Mouse (Mus musculus) large intestine, adult 2 months (tissue): ENCODE results near the gene Gm17268. TPM values are rescaled to one million over a fixed set of nuclear protein-coding genes. Genes with fewer than 3 reads are reported as not detected.
A peak's percentile ranks its signal among the peaks of the same experiment; 100 is the strongest.

Experiments
- DNase-seq: peaks from one replicate; pipeline ENCODE4 v3.0.0-alpha.2; 2012; ENCODE audit warnings: low read depth, low spot score
- WGBS: fragments of 180-500 bp; shearing (Covaris S2); methylation state at CpG from one replicate; pipeline ENCODE4 v1.1.7; 2018; 5-methylcytosine and 5-hydroxymethylcytosine counted together
- polyA plus RNA-seq: library from polyadenylated mRNA; depleted of rRNA; stranded (reverse); fragments of >200 nt; gene quantifications from 2 replicates; pipeline ENCODE4 v1.2.3, GENCODE M21; 2012; rRNA removed

Gene Gm17268
- polyA plus RNA-seq = not detected in 2 replicates

DNA sequence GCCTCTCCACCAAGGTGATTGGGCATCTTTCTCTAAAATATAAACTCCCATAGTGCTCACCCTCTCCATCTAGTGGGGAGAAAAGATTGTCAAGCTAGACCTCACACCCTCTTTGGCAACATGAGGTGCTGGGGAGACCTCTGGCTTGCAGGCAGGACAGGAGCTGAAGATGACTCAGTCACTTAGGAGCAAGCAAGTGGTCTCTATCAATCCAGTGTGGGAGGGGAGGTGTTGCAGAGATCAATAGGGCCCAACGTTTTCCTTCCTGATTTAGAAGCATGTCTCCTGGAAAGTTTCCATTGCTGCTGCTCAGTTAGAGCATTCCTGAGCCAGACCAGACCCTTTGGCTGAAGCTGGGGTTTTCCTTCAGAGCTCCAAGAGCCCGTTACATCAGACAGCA, at the start of gene Gm17268:
Gene Gm17268 (minus strand): TSS at position 28 of the 400 bp plus-strand sequence.
- no peak for DNase-seq
- WGBS = 16% methylated on average over 2 of the region's 2 CpGs

DNA sequence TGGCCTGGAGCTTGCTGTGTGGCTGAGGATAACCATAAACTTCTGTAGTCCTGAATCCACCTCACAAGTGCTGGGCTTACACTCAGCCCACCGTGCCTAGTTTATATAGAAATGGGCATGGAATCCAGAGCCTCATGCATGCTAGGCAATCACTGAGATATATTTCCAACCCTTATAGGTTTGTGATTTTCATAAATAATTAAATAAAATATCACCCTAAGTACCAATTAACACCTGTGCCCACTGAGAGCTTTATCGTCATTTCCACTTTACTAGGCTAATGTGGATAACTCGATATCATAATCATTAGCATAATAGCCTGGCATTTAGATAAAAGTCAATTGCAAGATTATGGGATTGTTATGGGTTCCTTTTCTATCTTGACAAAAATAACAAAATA, 46.0 kb upstream of the Gm17268 start:
- no peak for DNase-seq
- WGBS = 91% methylated on average over 3 of the region's 3 CpGs

DNA sequence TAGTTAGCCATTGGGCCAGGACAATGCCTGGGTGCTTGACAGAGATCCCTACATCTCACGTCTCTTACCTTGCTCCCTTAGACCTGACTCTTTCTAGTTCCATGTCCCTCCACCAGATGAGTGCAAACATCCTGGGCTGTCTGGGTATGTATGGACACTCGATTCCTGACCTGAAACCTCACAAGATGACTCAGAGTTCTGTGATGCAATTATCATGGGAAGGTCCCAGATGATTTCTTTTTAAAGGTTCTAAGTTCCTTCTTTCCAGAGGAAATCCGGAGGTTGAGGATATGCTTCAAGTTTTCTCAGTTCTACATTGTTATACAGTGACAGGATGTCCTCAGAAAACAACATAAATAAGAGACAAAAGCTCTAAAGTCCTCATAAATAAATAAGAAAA, 42.5 kb upstream of the Gm17268 start:
- no peak for DNase-seq
- 64% methylated on average over 3 of the region's 3 CpGs for WGBS

DNA sequence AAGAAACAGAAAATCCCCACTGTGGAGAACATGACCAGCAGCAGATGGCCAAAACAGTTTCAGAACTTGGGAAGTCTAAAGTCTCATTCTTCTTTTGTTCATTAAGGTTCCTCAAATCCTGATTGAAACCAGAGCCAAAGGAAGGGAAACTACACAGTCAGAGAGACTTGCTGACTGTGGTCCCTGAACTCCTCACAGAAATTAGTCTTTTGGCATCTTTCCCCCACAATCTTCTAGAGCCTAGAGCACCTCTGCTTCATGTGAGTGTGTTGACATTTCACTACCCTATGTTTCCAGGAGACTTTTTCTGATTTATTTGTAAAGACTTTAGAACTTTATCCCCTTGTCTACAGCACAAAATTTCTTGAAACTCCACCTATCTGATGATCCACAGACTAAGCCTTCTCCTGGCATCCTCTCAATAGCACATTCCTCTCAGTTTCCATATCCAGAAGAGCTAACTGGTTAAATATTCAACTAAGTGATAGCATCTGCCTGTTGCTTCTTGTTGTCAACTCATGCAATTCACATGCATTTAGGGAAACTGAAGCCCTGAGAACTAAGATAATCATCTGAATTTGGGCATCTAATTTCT, 39.9 kb upstream of the Gm17268 start:
- DNase-seq = no peak

DNA sequence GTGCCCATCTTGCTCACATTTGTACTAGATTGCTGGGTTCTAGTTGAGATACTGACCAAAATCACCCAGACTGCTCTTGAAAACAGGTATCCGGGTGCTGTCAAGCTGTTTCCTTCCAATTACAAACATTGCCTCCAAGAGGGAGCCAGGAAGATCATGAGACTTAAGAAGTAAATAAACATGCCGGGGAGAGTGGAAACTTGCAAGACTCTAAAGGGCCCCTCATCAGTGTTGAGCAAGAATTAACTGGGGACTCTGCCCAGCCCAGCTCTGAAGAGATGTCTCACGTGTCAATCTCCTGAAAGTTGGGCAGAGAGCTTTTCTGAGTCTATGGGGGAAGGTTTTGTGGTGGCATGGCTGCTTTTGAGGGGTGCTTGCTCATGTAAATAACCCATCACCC, 38.7 kb upstream of the Gm17268 start:
- 39% methylated on average over 3 of the region's 3 CpGs for WGBS
- no peak for DNase-seq

- DNase-seq = no peak
- WGBS = 74% methylated on average over 3 of the region's 3 CpGs
These were observed 35.3 kb upstream of the Gm17268 start for GRCm38 (mm10) chr11:82073686-82074085.

GRCm38 (mm10) chr11:82072984-82073383, 34.6 kb upstream of the Gm17268 start:
- 64% methylated on average over 3 of the region's 3 CpGs for WGBS
- no peak for DNase-seq

GRCm38 (mm10) chr11:82072374-82072773, 34.0 kb upstream of the Gm17268 start:
- no peak for DNase-seq
- WGBS = 56% methylated on average over 1 of the region's 1 CpGs

DNA sequence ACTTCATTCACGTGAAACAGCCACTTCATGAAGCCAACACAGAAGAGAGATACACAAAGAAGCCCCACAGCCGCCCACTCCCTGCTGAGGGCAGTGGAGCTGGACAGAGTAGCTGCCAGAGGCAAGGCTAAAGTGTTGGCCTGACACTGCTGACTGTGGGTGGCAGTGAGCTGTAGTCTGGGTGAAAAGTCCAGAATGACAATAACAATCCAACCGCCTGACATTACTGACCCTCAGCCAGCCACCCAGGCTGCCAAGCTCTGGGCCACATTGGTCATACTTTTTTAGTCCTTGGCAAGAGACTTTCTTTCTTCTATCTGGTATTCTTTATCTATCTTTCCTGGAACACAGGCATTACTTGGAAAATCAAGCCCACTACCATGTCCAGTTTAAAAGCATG, 32.7 kb upstream of the Gm17268 start:
- DNase-seq = no peak
- 69% methylated on average over 3 of the region's 3 CpGs for WGBS

GRCm38 (mm10) chr11:82066953-82067571, 28.7 kb upstream of the Gm17268 start:
- no peak for DNase-seq
- 80% methylated on average over 7 of the region's 7 CpGs for WGBS

GRCm38 (mm10) chr11:82063454-82063853, 25.1 kb upstream of the Gm17268 start:
- WGBS = 73% methylated on average over 2 of the region's 2 CpGs
- DNase-seq = no peak

GRCm38 (mm10) chr11:82062226-82062625, 23.9 kb upstream of the Gm17268 start:
- 66% methylated on average over 3 of the region's 3 CpGs for WGBS
- DNase-seq = no peak

DNA sequence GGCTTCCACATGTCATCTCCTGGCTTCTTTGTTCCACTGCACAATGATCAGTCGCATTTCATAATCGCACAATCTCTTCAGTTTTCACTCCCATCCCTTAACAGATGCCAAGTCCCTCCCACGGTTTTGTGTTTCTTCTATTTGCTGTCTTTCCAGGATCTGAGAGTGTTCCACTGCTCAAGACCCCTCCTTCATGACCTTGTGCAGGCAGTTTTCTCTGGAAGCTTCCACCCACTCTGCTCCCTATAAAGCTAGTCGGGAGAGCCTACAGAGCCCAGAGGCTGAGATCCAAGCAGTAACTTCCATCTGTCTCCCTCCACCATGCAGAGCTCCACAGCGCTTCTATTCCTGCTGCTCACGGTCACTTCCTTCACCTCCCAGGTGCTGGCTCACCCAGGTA, 19.3 kb upstream of the Gm17268 start, which contains the start of gene Ccl11:
Gene Ccl11 (plus strand): TSS at position 178 of the 400 bp plus-strand sequence.
- no peak for DNase-seq
- 60% methylated on average over 6 of the region's 6 CpGs for WGBS

DNA sequence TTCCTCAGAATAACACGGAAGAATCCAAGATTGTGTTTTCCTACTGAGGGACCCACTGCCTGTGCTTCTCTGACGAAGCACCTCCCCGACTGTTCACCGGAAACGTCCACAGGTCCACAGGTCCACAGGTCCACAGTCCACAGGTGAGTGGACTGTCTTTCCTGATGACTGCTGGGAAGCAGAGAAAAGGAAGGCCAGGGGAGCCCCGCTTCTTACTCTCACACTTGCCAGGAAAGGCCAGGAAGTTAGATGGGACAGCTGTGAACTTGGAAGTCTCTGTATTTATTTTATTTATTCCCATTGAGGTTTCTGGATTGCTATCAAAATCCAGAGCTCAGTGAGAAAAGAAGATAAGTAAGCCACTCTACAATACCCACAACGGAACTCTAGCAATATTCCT, 15.5 kb upstream of the Gm17268 start:
- DNase-seq = no peak
- 69% methylated on average over 7 of the region's 7 CpGs for WGBS

DNA sequence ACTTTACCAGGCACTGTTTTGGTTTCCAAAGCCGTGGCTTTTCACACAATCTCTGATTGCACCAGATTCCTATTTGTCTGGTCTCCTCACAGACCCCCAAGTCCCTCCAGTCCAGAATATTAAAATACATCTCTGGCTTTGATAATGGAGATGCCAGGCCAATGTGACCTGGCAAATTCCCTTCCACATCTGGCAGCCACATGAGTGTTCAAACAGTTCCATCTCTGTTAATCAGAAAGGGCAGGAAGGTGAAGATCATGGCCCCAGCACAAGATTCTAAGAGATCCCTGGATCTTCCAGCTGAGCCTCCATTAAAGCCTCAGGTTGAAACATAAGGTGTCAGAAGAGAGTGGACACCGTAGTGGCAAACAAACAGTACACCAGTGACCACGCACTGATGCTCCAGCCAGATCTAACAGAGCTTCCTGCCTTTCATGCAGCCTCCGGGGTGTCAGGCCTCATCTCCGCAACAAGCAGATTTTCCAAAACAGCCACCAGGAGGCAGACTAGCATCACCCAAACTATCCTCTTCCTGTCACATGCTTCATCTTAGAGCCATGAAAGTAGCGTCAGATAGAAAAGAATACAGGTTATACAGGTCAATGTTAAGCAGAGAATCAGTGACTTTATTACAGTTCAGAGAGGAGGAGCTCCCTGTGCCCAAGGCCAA, 9.5 kb upstream of the Gm17268 start:
- WGBS = 35% methylated on average over 6 of the region's 6 CpGs
- DNase-seq = peak; percentile 36

DNA sequence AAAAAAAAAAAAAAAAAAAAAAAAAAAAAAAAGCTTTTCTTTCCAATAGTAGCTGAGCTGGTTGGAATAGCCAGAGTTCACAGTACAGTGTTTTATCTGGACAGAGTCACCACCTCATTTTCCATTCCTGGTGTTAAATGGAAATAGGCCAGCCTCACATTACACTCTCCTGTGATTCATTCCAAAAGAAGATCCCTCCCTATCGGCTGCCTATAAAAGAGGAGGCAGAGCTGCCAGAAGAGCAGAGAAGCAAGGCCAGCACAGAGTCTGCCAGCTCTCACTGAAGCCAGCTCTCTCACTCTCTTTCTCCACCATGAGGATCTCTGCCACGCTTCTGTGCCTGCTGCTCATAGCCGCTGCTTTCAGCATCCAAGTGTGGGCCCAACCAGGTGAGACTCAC, 7.1 kb upstream of the Gm17268 start, which contains the start of gene Ccl7:
Gene Ccl7 (plus strand): TSS at position 242 of the 400 bp plus-strand sequence.
- WGBS = 62% methylated on average over 3 of the region's 3 CpGs
- no peak for DNase-seq

- 73% methylated on average over 4 of the region's 4 CpGs for whole genome bisulfite sequencing
These were observed 3.3 kb upstream of the Gm17268 start for GRCm38 (mm10) chr11:82041671-82042080.

DNA sequence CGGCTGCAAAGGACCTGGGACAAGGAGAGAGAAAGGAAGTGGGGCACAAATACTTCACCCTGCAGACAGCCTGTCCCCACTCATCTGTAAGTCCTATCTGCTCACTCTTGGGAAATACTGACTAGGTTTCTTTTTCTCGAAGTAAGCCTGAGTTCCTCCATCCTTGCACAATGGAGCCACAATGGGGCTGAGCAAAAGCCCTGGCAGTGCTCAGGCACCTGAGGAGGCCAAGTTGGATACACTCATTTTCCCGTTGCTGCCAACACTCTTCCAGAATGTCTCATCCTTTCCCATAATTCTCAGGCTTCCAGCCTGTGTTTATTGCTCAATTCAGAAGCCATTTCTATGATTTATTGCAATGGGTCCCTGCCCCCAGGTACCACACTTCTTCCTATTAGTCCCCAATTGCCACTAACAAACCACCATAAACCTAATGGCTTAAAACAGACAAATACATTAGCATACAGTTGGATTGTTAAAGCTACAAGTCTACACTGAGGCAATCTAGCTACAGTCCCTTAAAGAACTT, 834 bp upstream of the Gm17268 start:
- 35% methylated on average over 3 of the region's 3 CpGs for WGBS
- no peak for DNase-seq

More at GRCm38 (mm10) chr11:82041671-82042080, 3.3 kb upstream of the Gm17268 start:
- no peak for DNase-seq

GRCm38 (mm10) chr11:82035857-82036256, 2.5 kb downstream of the Gm17268 start:
- 85% methylated on average over 2 of the region's 2 CpGs for WGBS
- DNase-seq = no peak

- peak; percentile 4 for DNase-seq
- 25% methylated on average over 5 of the region's 5 CpGs for WGBS
These were observed 3.0 kb downstream of the Gm17268 start, which contains the start of gene Ccl2 for GRCm38 (mm10) chr11:82035356-82035755. Gene Ccl2 (plus strand): TSS chr11:82035571.

DNA sequence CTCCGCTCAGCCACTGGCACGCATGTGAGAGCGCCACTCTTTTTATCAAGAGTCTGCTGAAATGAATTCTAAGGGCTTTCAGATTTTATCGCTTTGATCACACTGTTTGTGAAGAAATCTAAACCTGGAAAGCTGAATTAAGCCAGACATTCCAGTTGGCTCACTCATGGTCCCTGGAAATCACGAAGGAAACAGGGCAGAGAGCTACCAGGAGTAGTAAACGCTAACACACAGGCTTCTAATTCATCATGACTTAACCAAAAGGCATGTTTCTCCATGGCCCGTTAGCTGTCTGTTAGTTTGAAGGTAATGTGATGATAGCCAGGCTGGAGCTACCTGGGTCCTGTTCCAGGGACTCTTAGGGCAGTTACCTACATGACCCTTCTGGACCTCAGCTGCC, 3.9 kb downstream of the Gm17268 start:
- 84% methylated on average over 7 of the region's 7 CpGs for WGBS
- DNase-seq = no peak
